Mouse (Mus musculus) myocyte (in vitro differentiated cells): ENCODE results near the gene Fktn. TPM values are rescaled to one million over a fixed set of nuclear protein-coding genes. Genes with fewer than 3 reads are reported as not detected.

ENCODE experiments used
- H3K27me3 ChIP-seq: one replicate; pipeline ENCODE4 v1.6.1; 2011; ENCODE audit not compliant: control insufficient read depth, insufficient read depth, insufficient read length
- H3K36me3 ChIP-seq: one replicate; pipeline ENCODE4 v1.6.1; 2011; ENCODE audit not compliant: control insufficient read depth, insufficient read depth
- H3K4me2 ChIP-seq: one replicate; pipeline ENCODE4 v1.6.1; 2011; ENCODE audit warnings: low read depth, control low read depth
- H3K4me3 ChIP-seq: one replicate; pipeline ENCODE4 v1.5.1; 2011; ENCODE audit warnings: mild to moderate bottlenecking, control low read depth, moderate library complexity
- H3K79me2 ChIP-seq: one replicate; pipeline ENCODE4 v1.6.1; 2011; ENCODE audit not compliant: control insufficient read depth, insufficient read depth
- H3ac ChIP-seq: one replicate; pipeline ENCODE4 v1.6.1; 2011; ENCODE audit not compliant: control insufficient read depth, insufficient read length
- CEBPB ChIP-seq: IDR thresholded peaks from 2 replicates; pipeline ENCODE4 v1.6.1; 2011; ENCODE audit warnings: mild to moderate bottlenecking, moderate library complexity; ENCODE audit not compliant: poor library complexity, insufficient read depth, severe bottlenecking
- E2F4 ChIP-seq: IDR thresholded peaks from one replicate; pipeline ENCODE4 v1.6.1; 2011; ENCODE audit warnings: mild to moderate bottlenecking, control low read depth, moderate library complexity; ENCODE audit not compliant: insufficient read depth
- MAX ChIP-seq: IDR thresholded peaks from one replicate; pipeline ENCODE4 v1.6.1; 2011; ENCODE audit warnings: low read depth, mild to moderate bottlenecking, control low read depth
- MYOD1 ChIP-seq, 3 experiments: IDR thresholded peaks; one replicate each; pipeline ENCODE4 v1.6.1; 2011; ENCODE audit warnings: control low read depth in 2 of 3, low read depth in 2 of 3, mild to moderate bottlenecking in 2 of 3, moderate library complexity in 1 of 3; ENCODE audit not compliant: insufficient read length in 2 of 3, control insufficient read depth in 1 of 3
- MYOG ChIP-seq, 3 experiments: IDR thresholded peaks; one replicate each; pipeline ENCODE4 v1.6.1; 2011; ENCODE audit warnings: control low read depth in 2 of 3, low read depth in 2 of 3, mild to moderate bottlenecking in 2 of 3; ENCODE audit not compliant: insufficient read length in 2 of 3, control insufficient read depth in 1 of 3, insufficient read depth in 1 of 3
- POLR2A ChIP-seq: IDR thresholded peaks from one replicate; pipeline ENCODE4 v1.6.1; 2011; ENCODE audit warnings: low read depth, mild to moderate bottlenecking, control low read depth, moderate library complexity; ENCODE audit not compliant: insufficient read length
- POLR2AphosphoS2 ChIP-seq: IDR thresholded peaks from one replicate; pipeline ENCODE4 v1.6.1; 2011; ENCODE audit warnings: low read depth, control low read depth; ENCODE audit not compliant: insufficient read length
- REST ChIP-seq: IDR thresholded peaks from one replicate; pipeline ENCODE4 v1.6.1; 2011; ENCODE audit warnings: mild to moderate bottlenecking, control low read depth, moderate library complexity; ENCODE audit not compliant: insufficient read depth, insufficient read length
- SRF ChIP-seq: IDR thresholded peaks from one replicate; pipeline ENCODE4 v1.6.1; 2011; ENCODE audit warnings: low read depth; ENCODE audit not compliant: control insufficient read depth, insufficient read length
- TCF12 ChIP-seq: IDR thresholded peaks from one replicate; pipeline ENCODE4 v1.6.1; 2011; ENCODE audit warnings: mild to moderate bottlenecking, control low read depth; ENCODE audit not compliant: poor library complexity, insufficient read depth, severe bottlenecking
- TCF3 ChIP-seq: IDR thresholded peaks from one replicate; pipeline ENCODE4 v1.6.1; 2011; ENCODE audit warnings: low read depth, control low read depth; ENCODE audit not compliant: insufficient read length
- USF1 ChIP-seq: IDR thresholded peaks from one replicate; pipeline ENCODE4 v1.6.1; 2011; ENCODE audit warnings: low read depth, mild to moderate bottlenecking, control low read depth, moderate library complexity
- polyA plus RNA-seq: library from polyadenylated mRNA; unstranded; fragments of >200 nt; fragmentation: generic; extraction: Trizol; gene quantifications from one replicate; pipeline ENCODE4 v1.2.1, GENCODE M21; 2012; ENCODE audit warnings: missing spikeins

Fktn gene
- polyA plus RNA-seq, 1 experiment: 2.9 TPM

DNA sequence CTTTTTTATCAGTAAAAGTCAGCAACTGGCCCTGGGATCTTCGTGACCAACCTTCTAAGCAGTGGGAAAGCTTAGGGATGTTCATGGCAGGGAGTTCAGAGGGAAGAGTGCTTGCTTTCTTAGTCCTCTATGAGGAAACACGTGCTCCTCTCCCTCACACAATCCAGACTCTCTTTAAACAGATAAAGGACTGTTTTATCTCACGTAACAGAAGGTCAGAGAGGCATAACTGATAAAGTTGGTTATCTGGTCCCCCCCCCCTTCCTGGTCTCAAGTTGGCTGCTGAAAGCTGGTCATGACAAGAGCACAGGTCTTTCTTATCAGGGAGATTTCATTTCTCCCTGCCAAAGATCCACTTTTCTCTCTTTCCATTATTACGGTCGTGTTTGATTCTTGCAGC, 104.5 kb downstream of the Fktn start:
- no peak overlapping the region for H3ac ChIP-seq
- H3K79me2 ChIP-seq: no peaks in the 10 kb centered on the region
- H3K27me3 ChIP-seq: no peaks in the 10 kb centered on the region
- no peak overlapping the region for H3K4me2 ChIP-seq
- H3K4me3 ChIP-seq: no peak overlapping the region
- TF ChIP-seq POLR2A (no peak), MYOG (IDR thresholded peaks at IDR 0.05; ENCODE audit: control insufficient read depth in 1 of 3, insufficient read depth in 1 of 3, insufficient read length in 2 of 3, low read depth in 2 of 3) (no peak), REST (no peak), CEBPB (no peak), SRF (no peak), MYOD1 (IDR thresholded peaks at IDR 0.05; ENCODE audit: control insufficient read depth in 1 of 3, insufficient read length in 2 of 3, low read depth in 2 of 3) (no peak), POLR2AphosphoS2 (no peak), E2F4 (no peak), TCF12 (no peak), MAX (no peak), USF1 (no peak), TCF3 (no peak)
- no peaks in the 10 kb centered on the region for H3K36me3 ChIP-seq

GRCm38 (mm10) chr4:53823697-53824096, 109.9 kb downstream of the Fktn start:
- Histone ChIP-seq H3K36me3 (no peaks in the 10 kb centered on the region), H3K4me3 (no peak overlapping the region), H3K4me2 (peak overlapping the region; percentile 21), H3K79me2 (peaks cover 27% of the 10 kb centered on the region), H3K27me3 (no peaks in the 10 kb centered on the region), H3ac (no peak overlapping the region)
- TF ChIP-seq CEBPB (peak; percentile 23; the same call in 1 of the 2 replicates), TCF3 (no peak)

DNA sequence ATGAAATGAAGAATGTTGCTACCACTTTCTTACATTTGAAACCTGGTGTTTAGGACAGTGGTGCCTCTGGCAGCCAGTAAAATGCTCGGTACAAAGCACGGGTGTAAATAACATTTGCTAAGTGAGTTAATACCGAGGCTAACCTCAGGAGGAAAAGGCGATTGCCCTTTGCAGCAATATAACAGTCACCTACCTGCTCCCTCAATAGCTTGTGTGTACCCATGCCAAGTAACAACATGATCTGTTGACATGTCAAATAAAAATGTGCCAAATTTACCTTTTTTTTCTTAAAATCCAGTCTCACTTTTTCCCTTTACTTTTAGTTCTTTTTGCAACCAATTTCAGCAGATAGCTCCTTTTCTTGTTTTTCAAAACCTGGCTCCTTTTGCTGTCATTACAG, 111.0 kb downstream of the Fktn start:
- no peak overlapping the region for H3K4me3 ChIP-seq
- no peak overlapping the region for H3K4me2 ChIP-seq
- no peaks in the 10 kb centered on the region for H3K36me3 ChIP-seq
- H3ac ChIP-seq: no peak overlapping the region
- peaks cover 32% of the 10 kb centered on the region for H3K79me2 ChIP-seq
- H3K27me3 ChIP-seq: no peaks in the 10 kb centered on the region
- TF ChIP-seq POLR2A (no peak), USF1 (no peak), CEBPB (no peak), TCF12 (no peak), SRF (no peak), E2F4 (no peak)

DNA sequence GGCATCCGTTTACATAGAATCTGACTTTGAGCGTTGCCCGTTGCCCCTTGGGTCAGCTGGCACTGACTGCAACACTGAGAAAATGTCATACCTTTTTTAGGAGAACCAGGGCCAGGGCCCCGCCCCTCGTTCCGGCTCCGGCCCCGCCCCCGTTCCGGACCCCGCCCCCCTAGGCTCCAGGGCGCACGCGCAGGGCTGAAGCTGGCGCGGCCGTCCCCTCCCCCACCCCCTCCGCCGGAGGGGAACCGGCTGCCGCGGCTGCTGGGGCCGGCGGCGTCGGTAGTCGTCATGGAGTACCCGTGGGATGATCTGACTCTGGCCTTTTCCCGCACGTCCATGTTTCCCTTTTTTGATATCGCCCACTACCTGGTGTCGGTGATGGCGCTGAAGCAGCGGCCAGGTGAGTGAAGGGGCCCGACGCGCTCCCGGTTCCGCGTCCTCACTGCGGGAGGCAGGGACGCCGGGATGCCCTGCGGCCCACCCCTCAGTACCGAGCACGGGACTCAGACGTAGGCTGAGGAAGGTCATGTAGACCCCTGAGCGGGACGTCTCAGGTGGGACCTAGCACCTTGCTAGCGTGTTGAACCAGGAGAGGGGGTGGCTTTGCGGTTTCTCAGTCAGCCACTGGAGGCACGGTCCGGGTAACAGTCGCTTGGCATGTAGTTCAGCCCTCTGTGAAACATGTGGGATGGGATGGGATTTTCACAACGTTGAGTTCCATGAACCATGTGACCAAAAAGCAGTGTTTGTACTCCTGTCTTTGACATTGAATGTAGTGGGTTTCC, 112.2 kb downstream of the Fktn start, which contains the start of gene Tmem38b:
Gene Tmem38b (plus strand): TSS at position 225 of the 785 bp plus-strand sequence.
- peak within 1 kb of the TSS; percentile 53 for H3ac ChIP-seq
- TF ChIP-seq TCF3 (no peak), POLR2A (peak; percentile 69), REST (no peak), CEBPB (no peak), TCF12 (no peak), POLR2AphosphoS2 (peak; percentile 78), MAX (no peak), SRF (peak; percentile 84), MYOG (IDR thresholded peaks at IDR 0.05; ENCODE audit: control insufficient read depth in 1 of 3, insufficient read depth in 1 of 3, insufficient read length in 2 of 3, low read depth in 2 of 3) (peak in 1 of 3 experiments; percentile 33), USF1 (peak; percentile 56), E2F4 (no peak), MYOD1 (IDR thresholded peaks at IDR 0.05; ENCODE audit: control insufficient read depth in 1 of 3, insufficient read length in 2 of 3, low read depth in 2 of 3) (peak in 1 of 3 experiments; percentile 55)
- H3K27me3 ChIP-seq: no peaks in the 10 kb centered on the region
- peak within 1 kb of the TSS; percentile 79 for H3K4me2 ChIP-seq
- no peaks in the 10 kb centered on the region for H3K36me3 ChIP-seq
- peaks cover 39% of the 10 kb centered on the region for H3K79me2 ChIP-seq
- peak within 1 kb of the TSS; percentile 56 for H3K4me3 ChIP-seq
